Mouse (Mus musculus): ENCODE results near the gene Tmx2.

Tmx2 gene

DNA sequence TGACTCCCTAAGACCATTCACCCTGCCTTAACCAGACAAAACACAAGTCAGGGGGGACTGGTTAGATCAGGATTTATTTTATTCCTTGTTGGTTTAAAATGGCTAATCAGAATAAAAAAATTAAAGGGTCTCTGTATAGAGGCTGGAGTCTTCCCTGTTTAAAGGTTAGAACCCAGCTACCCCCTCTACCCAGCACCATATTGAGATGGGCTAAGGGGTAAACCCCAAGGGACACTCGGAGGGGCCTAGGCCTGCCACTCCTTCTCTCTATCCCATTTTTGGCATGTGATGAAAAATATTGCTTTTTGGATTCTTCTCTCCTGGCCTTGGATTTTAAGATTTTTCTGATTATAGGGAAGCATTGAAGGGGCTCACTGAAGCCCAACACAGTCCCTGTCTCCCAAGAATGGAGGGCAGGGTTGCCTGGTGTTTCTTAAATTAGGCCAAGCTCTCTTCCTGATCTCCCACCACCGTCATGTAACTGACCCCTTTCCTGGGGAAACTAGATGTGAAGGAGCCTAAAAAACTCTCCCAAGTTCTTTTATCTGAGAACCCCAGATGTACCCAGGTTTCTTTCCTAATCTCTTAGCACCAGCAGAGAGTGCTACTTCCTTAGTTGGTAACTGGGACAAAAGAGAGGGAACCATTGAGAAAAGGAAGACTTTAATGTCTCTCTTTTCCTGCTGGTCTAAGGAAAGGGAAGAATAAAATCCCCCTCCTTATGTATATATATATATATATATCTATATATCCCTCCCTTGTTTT, 9.3 kb upstream of the Tmx2 start:
- no peak for DNase-seq (ENCODE audit: low spot score)

- no peak for DNase-seq (ENCODE audit: low spot score)
Observed at GRCm38 (mm10) chr2:84682605-84683183, 3.8 kb upstream of the Tmx2 start.

GRCm38 (mm10) chr2:84677968-84678880, 716 bp downstream of the Tmx2 start, which contains the start of the genes Gm28635 and Med19:
Gene Gm28635, minus strand, starts transcription at chr2:84678041.
Gene Med19, plus strand, starts transcription at chr2:84678402.
- peak; percentile 100 for DNase-seq (ENCODE audit: low spot score)

GRCm38 (mm10) chr2:84677270-84677967, 1.5 kb downstream of the Tmx2 start:
- peak; percentile 55 for DNase-seq (ENCODE audit: low spot score)

- peak; percentile 25 for DNase-seq (ENCODE audit: low spot score)
Observed at GRCm38 (mm10) chr2:84671535-84671934, 7.4 kb downstream of the Tmx2 start.

GRCm38 (mm10) chr2:84670569-84670933, 8.4 kb downstream of the Tmx2 start, which contains the start of gene Selenoh:
Gene Selenoh, minus strand, starts transcription at chr2:84670770.
- peak; percentile 94 for DNase-seq (ENCODE audit: low spot score)

DNA sequence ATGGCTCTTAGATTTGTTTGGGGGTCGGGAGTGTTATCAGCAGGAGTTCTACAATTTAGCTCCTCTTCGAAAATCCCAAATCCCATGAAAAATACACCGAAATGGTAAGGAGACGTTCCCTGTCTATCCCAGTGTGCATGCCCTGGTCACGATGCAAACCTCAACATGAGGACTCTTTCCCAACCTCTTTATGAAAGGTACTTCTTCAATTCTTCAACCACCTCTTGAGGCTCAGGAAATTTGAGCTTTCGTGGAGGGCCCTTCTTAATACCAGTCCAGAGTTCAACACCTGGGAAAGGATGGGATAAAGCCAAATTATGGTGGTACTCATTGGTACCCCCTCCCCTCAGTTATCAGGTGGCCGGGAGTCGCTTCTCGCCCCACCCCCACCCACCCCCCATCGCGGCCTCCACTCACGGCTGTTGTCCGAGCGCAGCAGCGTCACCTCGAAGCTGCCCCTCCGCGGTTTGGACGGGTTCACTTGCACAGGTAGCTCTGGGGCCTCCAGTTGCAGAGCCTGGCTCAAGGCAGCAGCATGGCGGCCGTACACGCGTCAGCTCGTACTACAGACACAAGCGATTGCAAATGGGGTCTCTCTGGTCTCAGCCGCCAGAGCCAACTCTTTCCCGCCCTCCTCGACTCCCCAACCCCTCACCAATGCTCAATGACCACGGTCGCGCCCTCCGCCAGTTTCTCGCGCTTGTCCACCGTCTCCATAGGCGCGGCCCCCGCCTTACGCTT, 8.9 kb downstream of the Tmx2 start:
- no peak for DNase-seq (ENCODE audit: low spot score)

- DNase-seq (ENCODE audit: low spot score), result no peak
Observed at GRCm38 (mm10) chr2:84666081-84666480, 12.9 kb downstream of the Tmx2 start.

- DNase-seq (ENCODE audit: low spot score), result peak; percentile 69
Observed at GRCm38 (mm10) chr2:84662866-84663265, 16.1 kb downstream of the Tmx2 start.

GRCm38 (mm10) chr2:84660253-84660652, 18.7 kb downstream of the Tmx2 start:
- DNase-seq (ENCODE audit: low spot score), result peak; percentile 51

DNA sequence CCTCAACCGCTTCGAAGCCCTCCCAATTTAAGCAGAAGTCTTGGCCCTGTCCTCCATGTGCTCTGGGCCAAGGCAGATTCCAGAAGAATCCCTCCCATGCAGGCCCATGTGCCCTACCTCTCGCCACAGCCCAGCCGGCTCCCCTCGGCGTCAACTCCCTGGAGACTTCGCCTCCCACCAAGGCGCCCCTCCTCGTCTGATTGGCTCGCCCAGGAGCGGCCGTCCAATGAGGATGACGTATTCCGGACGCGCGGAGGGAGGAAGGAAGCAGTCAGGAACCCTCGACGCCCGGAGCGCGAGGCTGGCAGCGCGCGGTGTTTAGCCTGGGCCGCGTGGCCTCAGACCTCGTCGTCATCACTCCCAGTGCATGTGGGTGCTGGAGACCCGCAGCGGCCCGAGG, 20.1 kb downstream of the Tmx2 start, which contains the start of gene Btbd18:
Gene Btbd18 (plus strand): TSS at position 274 of the 400 bp plus-strand sequence.
- no peak for DNase-seq (ENCODE audit: low spot score)

DNA sequence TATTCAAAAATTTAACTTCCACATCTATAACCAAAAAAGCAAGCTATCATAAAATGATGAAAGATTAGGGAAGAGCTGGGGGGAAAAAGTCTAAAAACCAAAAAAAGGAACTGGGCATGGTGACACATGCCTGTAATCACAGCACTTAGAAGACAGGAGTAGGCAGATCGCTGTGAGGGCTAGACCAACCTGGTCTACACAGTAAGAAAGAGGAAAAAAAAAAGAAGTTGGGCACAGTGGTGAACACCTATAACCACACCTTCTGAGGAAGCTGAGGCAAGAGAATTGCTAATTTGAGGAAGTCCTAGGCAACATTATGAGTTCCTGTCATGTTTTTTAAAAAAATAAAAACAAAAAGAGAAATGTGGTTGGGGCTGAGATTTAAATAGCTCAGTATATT, 23.1 kb downstream of the Tmx2 start:
- no peak for DNase-seq (ENCODE audit: low spot score)

DNA sequence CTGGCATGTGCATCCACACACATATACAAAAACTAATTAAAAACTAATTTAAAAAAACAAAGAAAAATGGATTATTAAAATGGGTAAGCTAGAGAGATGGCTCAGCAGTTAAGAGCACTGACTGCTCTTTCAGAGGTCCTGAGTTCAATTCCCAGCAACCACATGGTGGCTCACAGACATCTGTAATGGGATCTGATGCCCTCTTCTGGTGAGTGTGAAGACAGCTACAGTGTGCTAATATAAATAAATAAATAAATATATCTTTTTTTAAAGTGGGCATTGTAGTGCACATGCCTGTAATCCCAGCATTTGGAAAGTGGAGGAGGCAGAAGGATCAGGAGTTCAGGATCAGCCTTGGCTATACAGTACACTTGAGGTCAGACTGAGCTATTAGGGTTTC, 25.6 kb downstream of the Tmx2 start:
- no peak for DNase-seq (ENCODE audit: low spot score)

GRCm38 (mm10) chr2:84650464-84651195, 28.3 kb downstream of the Tmx2 start, which contains the start of gene Ctnnd1:
Gene Ctnnd1, minus strand, starts transcription at chr2:84650765.
- peak; percentile 90 for DNase-seq (ENCODE audit: low spot score)

DNA sequence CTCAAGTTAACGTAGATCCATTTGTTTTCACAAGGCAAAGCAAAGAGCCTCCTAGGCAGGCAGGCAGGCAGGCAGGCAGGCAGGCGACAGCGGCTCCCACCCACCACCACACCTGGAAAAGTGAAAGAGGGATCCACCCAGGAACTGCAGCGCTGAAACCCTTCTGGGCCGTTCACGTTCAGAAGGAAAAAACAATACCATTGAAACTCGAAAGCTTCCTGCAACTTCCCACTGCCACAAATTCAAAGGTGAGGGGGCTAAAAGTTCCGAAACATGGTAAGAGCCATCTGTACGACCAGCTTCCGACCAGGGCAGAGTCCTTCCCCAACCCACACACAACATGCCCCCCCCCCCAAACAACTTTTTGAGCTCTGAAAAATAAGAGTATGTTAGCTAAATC, 29.3 kb downstream of the Tmx2 start:
- DNase-seq (ENCODE audit: low spot score), result no peak

GRCm38 (mm10) chr2:84648369-84648768, 30.6 kb downstream of the Tmx2 start:
- DNase-seq (ENCODE audit: low spot score), result no peak

- DNase-seq (ENCODE audit: low spot score), result no peak
Observed at GRCm38 (mm10) chr2:84647051-84647568, 31.8 kb downstream of the Tmx2 start.

- DNase-seq (ENCODE audit: low spot score), result no peak
Observed at GRCm38 (mm10) chr2:84646138-84646537, 32.8 kb downstream of the Tmx2 start.

- DNase-seq (ENCODE audit: low spot score), result no peak
Observed at GRCm38 (mm10) chr2:84640833-84641232, 38.1 kb downstream of the Tmx2 start.
